Mouse (Mus musculus) liver, embryonic 11.5 days (tissue): Measurements from ENCODE around the gene Pde9a. TPM values are rescaled to one million over a fixed set of nuclear protein-coding genes. Genes with fewer than 3 reads are reported as not detected.

Experiments used
- ATAC-seq: fragments of 200-750 bp; cut with Nextera tagmentation; replicated peaks from 2 replicates; pipeline ENCODE4 v1.8.0; 2017; ENCODE audit warnings: moderate number of reproducible peaks, mild to moderate bottlenecking, moderate TSS enrichment, moderate library complexity; ENCODE audit not compliant: low FRiP score
- DNase-seq: peaks from one replicate; pipeline ENCODE4 v3.0.0-alpha.2; 2017; ENCODE audit warnings: low spot score
- H3K27ac ChIP-seq: fragments of 300-500 bp; sonication (generic); 2 replicates; pipeline ENCODE4 v1.5.1; 2014; ENCODE audit warnings: mild to moderate bottlenecking, low read depth, low read length, control low read depth
- H3K27me3 ChIP-seq: fragments of 300-500 bp; sonication (generic); replicated peaks from 2 replicates; pipeline ENCODE4 v1.6.1; 2014; ENCODE audit warnings: low read length, mixed read lengths; ENCODE audit not compliant: control insufficient read depth, insufficient read depth
- H3K36me3 ChIP-seq: fragments of 300-500 bp; sonication (generic); 2 replicates; pipeline ENCODE4 v1.6.1; 2014; ENCODE audit warnings: mild to moderate bottlenecking, low read length, moderate library complexity, mixed read lengths; ENCODE audit not compliant: control insufficient read depth, insufficient read depth
- H3K4me1 ChIP-seq: fragments of 300-500 bp; sonication (generic); replicated peaks from 2 replicates; pipeline ENCODE4 v1.6.1; 2014; ENCODE audit warnings: low read length, mixed read lengths; ENCODE audit not compliant: control insufficient read depth, insufficient read depth
- H3K4me2 ChIP-seq: fragments of 300-500 bp; sonication (generic); 2 replicates; pipeline ENCODE4 v1.6.1; 2014; ENCODE audit warnings: mild to moderate bottlenecking, control low read depth, moderate library complexity
- H3K4me3 ChIP-seq: fragments of 300-500 bp; sonication (generic); 2 replicates; pipeline ENCODE4 v1.5.1; 2014; ENCODE audit warnings: low read depth, low read length, control low read depth
- H3K9ac ChIP-seq: fragments of 300-500 bp; sonication (generic); 2 replicates; pipeline ENCODE4 v1.6.1; 2014; ENCODE audit warnings: low read depth, low read length, control low read depth
- H3K9me3 ChIP-seq: fragments of 300-500 bp; sonication (generic); 2 replicates; pipeline ENCODE4 v1.6.1; 2016; ENCODE audit warnings: low read length, inconsistent platforms, mixed read lengths; ENCODE audit not compliant: control insufficient read depth
- WGBS: fragments of 180-500 bp; shearing (Covaris S2); extraction: QIAGEN DNeasy Blood & Tissue Kit; methylation state at CpG from one replicate; pipeline ENCODE4 v1.1.7; 2014; 5-methylcytosine and 5-hydroxymethylcytosine counted together
- polyA plus RNA-seq: library from polyadenylated mRNA; unstranded; fragments of >200 nt; fragmentation: Nextera tagmentation; extraction: Ambion mirVana; gene quantifications from 2 replicates; pipeline ENCODE4 v1.2.1, GENCODE M21; 2014

Gene Pde9a
- polyA plus RNA-seq, 1 experiment from 2014 or later: 10.4 TPM

DNA sequence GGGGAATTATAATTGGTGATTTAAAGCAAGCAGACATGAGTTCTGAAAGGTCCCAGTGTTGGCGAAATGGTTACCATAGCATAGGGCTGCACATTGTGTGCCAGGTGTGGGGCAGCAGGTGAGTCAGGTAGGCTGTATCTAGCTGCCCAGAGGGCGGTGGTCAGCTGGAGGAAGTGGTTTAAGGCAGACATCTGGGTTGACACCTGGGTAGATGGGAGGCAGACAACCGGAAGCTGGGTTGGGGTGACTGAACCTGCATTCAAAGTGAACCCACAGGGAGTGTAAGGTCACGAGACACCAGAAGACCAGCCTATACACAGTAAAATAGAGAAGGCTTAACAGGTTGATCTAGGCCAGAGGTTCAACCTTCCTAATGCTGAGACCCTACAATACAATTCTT, 54.0 kb downstream of the Pde9a start:
- DNase-seq: no peak
- H3K36me3 ChIP-seq: no peaks in the 10 kb centered on the region
- no peaks in the 10 kb centered on the region for H3K27me3 ChIP-seq
- peaks cover 5% of the 10 kb centered on the region for H3K4me1 ChIP-seq
- H3K9me3 ChIP-seq: no peaks in the 10 kb centered on the region
- 70% methylated on average over 4 of the region's 4 CpGs for WGBS
- H3K27ac ChIP-seq: no peak overlapping the region
- no peak overlapping the region for H3K4me3 ChIP-seq
- H3K4me2 ChIP-seq: no peak overlapping the region
- H3K9ac ChIP-seq: no peak overlapping the region
- no peak for ATAC-seq

- peaks cover 13% of the 10 kb centered on the region for H3K4me1 ChIP-seq
- H3K36me3 ChIP-seq: no peaks in the 10 kb centered on the region
- DNase-seq: no peak
- H3K27me3 ChIP-seq: no peaks in the 10 kb centered on the region
- 53% methylated on average over 8 of the region's 8 CpGs for WGBS
- H3K4me2 ChIP-seq: no peak overlapping the region
- H3K9ac ChIP-seq: no peak overlapping the region
- ATAC-seq: no peak
- no peaks in the 10 kb centered on the region for H3K9me3 ChIP-seq
- H3K4me3 ChIP-seq: no peak overlapping the region
- no peak overlapping the region for H3K27ac ChIP-seq
Measured at GRCm38 (mm10) chr17:31442513-31442912, 56.5 kb downstream of the Pde9a start.

GRCm38 (mm10) chr17:31444251-31444650, 58.2 kb downstream of the Pde9a start:
- Histone ChIP-seq H3K27ac (peak overlapping the region; percentile 0; the same call in 1 of the 2 replicates), H3K27me3 (no peaks in the 10 kb centered on the region), H3K9ac (no peak overlapping the region), H3K4me1 (peaks cover 13% of the 10 kb centered on the region), H3K4me3 (no peak overlapping the region), H3K4me2 (no peak overlapping the region), H3K9me3 (no peaks in the 10 kb centered on the region), H3K36me3 (no peaks in the 10 kb centered on the region)
- ATAC-seq (no peak), DNase-seq (no peak)
- WGBS: 48% methylated on average over 7 of the region's 7 CpGs

DNA sequence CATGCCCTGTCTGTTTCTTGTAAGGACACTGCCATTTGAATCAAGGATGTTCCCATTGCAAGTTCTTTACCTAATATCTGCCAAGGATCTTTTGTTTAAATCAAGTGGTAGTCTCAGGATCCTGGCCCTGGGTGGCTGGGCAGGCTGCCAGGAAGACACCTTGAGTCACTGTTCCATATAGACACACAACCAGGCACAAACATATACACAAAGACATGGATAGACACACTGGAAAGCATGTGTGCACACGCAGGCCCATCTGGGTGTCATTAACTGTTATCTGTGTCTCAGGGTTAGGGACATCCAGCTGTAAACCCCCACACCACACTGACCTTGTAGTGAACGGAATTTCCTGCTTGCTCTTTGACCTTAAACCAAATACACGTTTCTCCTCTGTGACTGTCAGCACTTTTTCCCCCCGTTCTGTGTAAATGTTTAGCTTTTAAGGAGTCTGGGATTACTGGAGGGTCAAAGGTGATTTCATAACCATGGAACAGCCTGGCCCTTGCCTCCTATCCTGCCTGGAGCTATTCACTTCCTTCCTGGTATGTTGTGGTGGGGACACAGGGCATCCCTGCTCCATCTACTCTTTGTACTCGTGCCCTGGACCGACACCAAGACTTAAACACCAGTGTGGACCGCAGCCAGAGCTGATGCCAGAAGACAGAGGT, 59.2 kb downstream of the Pde9a start:
- H3K36me3 ChIP-seq: no peaks in the 10 kb centered on the region
- ATAC-seq: no peak
- H3K9me3 ChIP-seq: no peaks in the 10 kb centered on the region
- H3K4me2 ChIP-seq: no peak overlapping the region
- no peak overlapping the region for H3K4me3 ChIP-seq
- no peaks in the 10 kb centered on the region for H3K27me3 ChIP-seq
- no peak overlapping the region for H3K9ac ChIP-seq
- 22% methylated on average over 7 of the region's 7 CpGs for WGBS
- H3K27ac ChIP-seq: peak overlapping the region; percentile 61; the same call in 1 of the 2 replicates
- DNase-seq: no peak
- peaks cover 13% of the 10 kb centered on the region for H3K4me1 ChIP-seq

GRCm38 (mm10) chr17:31447766-31448165, 61.8 kb downstream of the Pde9a start:
- Histone ChIP-seq H3K36me3 (no peaks in the 10 kb centered on the region), H3K4me3 (no peak overlapping the region), H3K9ac (no peak overlapping the region), H3K27ac (no peak overlapping the region), H3K9me3 (no peaks in the 10 kb centered on the region), H3K27me3 (no peaks in the 10 kb centered on the region), H3K4me2 (no peak overlapping the region), H3K4me1 (peaks cover 13% of the 10 kb centered on the region)
- ATAC-seq (no peak), DNase-seq (no peak)
- 67% methylated on average over 5 of the region's 5 CpGs for WGBS

- H3K36me3 ChIP-seq: no peaks in the 10 kb centered on the region
- ATAC-seq: no peak
- H3K9me3 ChIP-seq: no peaks in the 10 kb centered on the region
- H3K4me3 ChIP-seq: no peak overlapping the region
- H3K4me1 ChIP-seq: peaks cover 13% of the 10 kb centered on the region
- no peak for DNase-seq
- WGBS: 64% methylated on average over 1 of the region's 1 CpGs
- no peak overlapping the region for H3K9ac ChIP-seq
- H3K27me3 ChIP-seq: no peaks in the 10 kb centered on the region
- no peak overlapping the region for H3K4me2 ChIP-seq
- no peak overlapping the region for H3K27ac ChIP-seq
Measured at GRCm38 (mm10) chr17:31448519-31448918, 62.5 kb downstream of the Pde9a start.

DNA sequence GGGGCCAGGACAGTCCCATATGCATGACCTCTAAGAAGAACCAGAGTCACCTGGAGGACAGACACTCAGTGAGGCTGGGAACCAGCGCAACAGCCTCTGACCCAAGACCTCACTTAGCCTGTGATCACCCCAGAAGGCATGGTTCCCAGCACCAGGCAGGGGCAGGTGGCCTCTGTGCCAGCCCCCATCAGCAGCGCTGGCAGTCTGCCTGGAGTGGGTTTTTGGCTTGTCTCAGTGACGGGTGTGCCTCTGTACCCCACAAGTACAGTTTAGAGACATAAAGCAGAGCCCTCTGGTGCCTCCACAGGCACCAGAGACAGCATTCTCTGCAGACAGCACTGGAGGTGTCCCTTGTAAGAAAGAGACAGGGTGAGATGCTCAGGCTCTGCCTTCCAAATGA, 64.2 kb downstream of the Pde9a start:
- H3K27ac ChIP-seq: no peak overlapping the region
- no peak for ATAC-seq

DNA sequence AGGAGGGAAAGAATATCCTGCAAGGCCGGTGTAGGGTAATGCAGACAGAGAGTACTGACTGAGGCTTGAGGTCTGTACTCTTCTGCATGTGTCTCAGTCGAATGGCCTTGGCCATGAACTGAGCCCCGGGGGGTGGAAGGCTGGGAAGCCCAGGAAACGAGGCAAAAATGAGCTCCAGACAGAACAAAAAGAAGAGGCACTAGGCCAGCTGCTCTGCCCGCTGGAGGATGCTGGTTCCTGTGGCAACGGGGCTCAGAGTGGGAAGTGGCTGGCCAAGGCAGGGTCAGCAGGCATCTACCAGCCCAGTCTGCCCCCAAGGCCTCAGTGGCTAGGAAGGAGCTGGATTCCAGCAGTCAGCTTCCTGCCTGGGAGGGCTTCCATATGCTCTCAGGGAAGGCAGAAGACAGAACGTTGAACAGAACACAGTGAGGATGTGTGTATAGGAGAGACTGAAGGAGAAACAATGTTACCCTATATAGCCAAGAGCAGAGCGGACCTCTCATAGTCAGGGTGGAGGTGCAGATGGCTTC, 65.2 kb downstream of the Pde9a start:
- Histone ChIP-seq H3K9ac (no peak overlapping the region), H3K36me3 (no peaks in the 10 kb centered on the region), H3K4me2 (no peak overlapping the region), H3K27me3 (no peaks in the 10 kb centered on the region), H3K27ac (no peak overlapping the region), H3K4me1 (no peaks in the 10 kb centered on the region), H3K9me3 (no peaks in the 10 kb centered on the region), H3K4me3 (no peak overlapping the region)
- 56% methylated on average over 8 of the region's 8 CpGs for WGBS
- ATAC-seq (no peak), DNase-seq (no peak)

More for the DNA sequence above, 64.2 kb downstream of the Pde9a start:
- WGBS: 79% methylated on average over 3 of the region's 3 CpGs
- no peak overlapping the region for H3K4me3 ChIP-seq
- H3K9me3 ChIP-seq: no peaks in the 10 kb centered on the region
- no peak overlapping the region for H3K4me2 ChIP-seq
- H3K4me1 ChIP-seq: peaks cover 6% of the 10 kb centered on the region; the same call in 1 of the 2 replicates
- H3K9ac ChIP-seq: no peak overlapping the region
- no peak for DNase-seq
- H3K36me3 ChIP-seq: no peaks in the 10 kb centered on the region
- H3K27me3 ChIP-seq: no peaks in the 10 kb centered on the region

DNA sequence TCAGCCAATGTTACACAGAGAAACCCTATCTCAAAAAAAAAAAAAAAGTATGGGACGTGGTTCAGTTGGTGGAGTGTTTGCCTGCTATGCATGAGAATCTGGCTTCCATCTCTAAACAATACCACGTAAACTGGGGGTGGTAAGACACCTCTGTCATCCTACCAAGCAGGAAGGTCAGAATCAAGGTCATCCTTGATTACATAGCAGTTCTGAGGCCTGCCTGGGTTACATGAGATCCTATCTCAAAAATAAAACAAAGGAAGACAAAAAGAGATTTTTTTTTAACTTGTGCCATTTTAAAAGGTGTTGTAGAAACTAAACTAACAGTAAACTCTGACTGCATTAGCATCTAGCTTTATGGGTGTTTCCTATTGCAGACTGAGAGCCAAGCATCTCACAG, 66.8 kb downstream of the Pde9a start:
- Histone ChIP-seq H3K36me3 (no peaks in the 10 kb centered on the region), H3K9me3 (no peaks in the 10 kb centered on the region), H3K4me1 (no peaks in the 10 kb centered on the region; the same call in 1 of the 2 replicates), H3K4me3 (no peak overlapping the region), H3K27ac (0 out of 2 replicates have a peak overlapping the region, but pooled peaks have one; percentile 25), H3K4me2 (no peak overlapping the region), H3K27me3 (no peaks in the 10 kb centered on the region), H3K9ac (no peak overlapping the region)
- WGBS: 69% methylated on average over 2 of the region's 2 CpGs
- ATAC-seq: no peak
- no peak for DNase-seq
